Mouse (Mus musculus): Measurements from ENCODE around the gene Pogk. TPM values are rescaled to one million over a fixed set of nuclear protein-coding genes. Genes with fewer than 3 reads are reported as not detected.

Gene Pogk
- total RNA-seq, 1 experiment = 3.5 TPM

- Histone ChIP-seq H3K4me1 (ENCODE audit: control insufficient read depth in 2 of 2, insufficient read depth in 2 of 2, low read length in 2 of 2, poor library complexity in 1 of 2) (no peaks in the 10 kb centered on the region), H3K27ac (ENCODE audit: insufficient read depth, low read depth, low read length, poor library complexity, severe bottlenecking) (no peak overlapping the region), H3K9ac (ENCODE audit: insufficient read depth, low read depth, low read length, poor library complexity, severe bottlenecking) (no peak overlapping the region), H3K9me3 (ENCODE audit: control insufficient read depth, insufficient read depth, low read depth, low read length) (no peaks in the 10 kb centered on the region), H3K4me3 (ENCODE audit: insufficient read depth in 1 of 2, low read depth in 1 of 2, low read length in 2 of 2, poor library complexity in 1 of 2, severe bottlenecking in 1 of 2) (no peak overlapping the region), H3K36me3 (ENCODE audit: control insufficient read depth, insufficient read depth, low read length, poor library complexity, severe bottlenecking) (peaks cover 10% of the 10 kb centered on the region; the same call in 1 of the 2 replicates)
- TF ChIP-seq ZC3H11A (IDR thresholded peaks at IDR 0.05; ENCODE audit: borderline replicate concordance, low read depth, low read length) (no peak), CHD2 (IDR thresholded peaks at IDR 0.05; ENCODE audit: low read depth, low read length) (no peak), ZNF384 (IDR thresholded peaks at IDR 0.05; ENCODE audit: low read depth, low read length) (no peak), HCFC1 (IDR thresholded peaks at IDR 0.05; ENCODE audit: borderline replicate concordance, insufficient read depth, low read length) (no peak), MAFK (IDR thresholded peaks at IDR 0.05; ENCODE audit: insufficient read depth, low read depth, low read length) (no peak)
- in situ Hi-C loops (cut with MboI; ENCODE audit: low sequenced_read_pairs in 2 of 2, unreplicated experiment in 2 of 2) = no loop called here
- no peak for DNase-seq (ENCODE audit: low read depth, low spot score)
Observed at GRCm38 (mm10) chr1:166391671-166392070, 18.0 kb downstream of the Pogk start.

- DNase-seq (ENCODE audit: low read depth, low spot score) = no peak
- Histone ChIP-seq H3K27ac (ENCODE audit: insufficient read depth, low read depth, low read length, poor library complexity, severe bottlenecking) (no peak overlapping the region), H3K4me1 (ENCODE audit: control insufficient read depth in 2 of 2, insufficient read depth in 2 of 2, low read length in 2 of 2, poor library complexity in 1 of 2) (no peaks in the 10 kb centered on the region), H3K36me3 (ENCODE audit: control insufficient read depth, insufficient read depth, low read length, poor library complexity, severe bottlenecking) (peaks cover 10% of the 10 kb centered on the region; the same call in 1 of the 2 replicates), H3K9me3 (ENCODE audit: control insufficient read depth, insufficient read depth, low read depth, low read length) (no peaks in the 10 kb centered on the region), H3K4me3 (ENCODE audit: insufficient read depth in 1 of 2, low read depth in 1 of 2, low read length in 2 of 2, poor library complexity in 1 of 2, severe bottlenecking in 1 of 2) (no peak overlapping the region), H3K9ac (ENCODE audit: insufficient read depth, low read depth, low read length, poor library complexity, severe bottlenecking) (no peak overlapping the region)
- in situ Hi-C loops (cut with MboI; ENCODE audit: low sequenced_read_pairs in 2 of 2, unreplicated experiment in 2 of 2) = no loop called here
- TF ChIP-seq MAFK (IDR thresholded peaks at IDR 0.05; ENCODE audit: insufficient read depth, low read depth, low read length) = no peak
- no peak for TF ChIP-seq CHD2 (IDR thresholded peaks at IDR 0.05; ENCODE audit: low read depth, low read length)
- no peak for TF ChIP-seq HCFC1 (IDR thresholded peaks at IDR 0.05; ENCODE audit: borderline replicate concordance, insufficient read depth, low read length)
- TF ChIP-seq ZNF384 (IDR thresholded peaks at IDR 0.05; ENCODE audit: low read depth, low read length) = no peak
Observed at GRCm38 (mm10) chr1:166389406-166390125, 20.1 kb downstream of the Pogk start.

GRCm38 (mm10) chr1:166388511-166388910, 21.2 kb downstream of the Pogk start:
- no peak overlapping the region for H3K9ac ChIP-seq (ENCODE audit: insufficient read depth, low read depth, low read length, poor library complexity, severe bottlenecking)
- DNase-seq (ENCODE audit: low read depth, low spot score) = no peak

GRCm38 (mm10) chr1:166385431-166385830, 24.2 kb downstream of the Pogk start:
- no peaks in the 10 kb centered on the region for H3K4me1 ChIP-seq (ENCODE audit: control insufficient read depth in 2 of 2, insufficient read depth in 2 of 2, low read length in 2 of 2, poor library complexity in 1 of 2)
- TF ChIP-seq ZC3H11A (IDR thresholded peaks at IDR 0.05; ENCODE audit: borderline replicate concordance, low read depth, low read length) = no peak
- no peak for TF ChIP-seq MAFK (IDR thresholded peaks at IDR 0.05; ENCODE audit: insufficient read depth, low read depth, low read length)
- no peak for TF ChIP-seq CHD2 (IDR thresholded peaks at IDR 0.05; ENCODE audit: low read depth, low read length)
- TF ChIP-seq HCFC1 (IDR thresholded peaks at IDR 0.05; ENCODE audit: borderline replicate concordance, insufficient read depth, low read length) = no peak
- no peak for TF ChIP-seq ZNF384 (IDR thresholded peaks at IDR 0.05; ENCODE audit: low read depth, low read length)
- no peak for DNase-seq (ENCODE audit: low read depth, low spot score)
- no peaks in the 10 kb centered on the region for H3K9me3 ChIP-seq (ENCODE audit: control insufficient read depth, insufficient read depth, low read depth, low read length)
- H3K4me3 ChIP-seq (ENCODE audit: insufficient read depth in 1 of 2, low read depth in 1 of 2, low read length in 2 of 2, poor library complexity in 1 of 2, severe bottlenecking in 1 of 2) = no peak overlapping the region
- no peak overlapping the region for H3K9ac ChIP-seq (ENCODE audit: insufficient read depth, low read depth, low read length, poor library complexity, severe bottlenecking)
- no peak overlapping the region for H3K27ac ChIP-seq (ENCODE audit: insufficient read depth, low read depth, low read length, poor library complexity, severe bottlenecking)
- peaks cover 9% of the 10 kb centered on the region; the same call in 1 of the 2 replicates for H3K36me3 ChIP-seq (ENCODE audit: control insufficient read depth, insufficient read depth, low read length, poor library complexity, severe bottlenecking)
- in situ Hi-C loops (cut with MboI; ENCODE audit: low sequenced_read_pairs in 2 of 2, unreplicated experiment in 2 of 2) = no loop called here

More at GRCm38 (mm10) chr1:166388511-166388910, 21.2 kb downstream of the Pogk start:
- no peaks in the 10 kb centered on the region for H3K9me3 ChIP-seq (ENCODE audit: control insufficient read depth, insufficient read depth, low read depth, low read length)
- in situ Hi-C loops (cut with MboI; ENCODE audit: low sequenced_read_pairs in 2 of 2, unreplicated experiment in 2 of 2) = no loop called here
- H3K27ac ChIP-seq (ENCODE audit: insufficient read depth, low read depth, low read length, poor library complexity, severe bottlenecking) = no peak overlapping the region
- no peak overlapping the region for H3K4me3 ChIP-seq (ENCODE audit: insufficient read depth in 1 of 2, low read depth in 1 of 2, low read length in 2 of 2, poor library complexity in 1 of 2, severe bottlenecking in 1 of 2)
- TF ChIP-seq HCFC1 (IDR thresholded peaks at IDR 0.05; ENCODE audit: borderline replicate concordance, insufficient read depth, low read length) = no peak
- TF ChIP-seq CHD2 (IDR thresholded peaks at IDR 0.05; ENCODE audit: low read depth, low read length) = no peak
- no peak for TF ChIP-seq ZNF384 (IDR thresholded peaks at IDR 0.05; ENCODE audit: low read depth, low read length)
- no peak for TF ChIP-seq ZC3H11A (IDR thresholded peaks at IDR 0.05; ENCODE audit: borderline replicate concordance, low read depth, low read length)
- TF ChIP-seq MAFK (IDR thresholded peaks at IDR 0.05; ENCODE audit: insufficient read depth, low read depth, low read length) = no peak
- no peaks in the 10 kb centered on the region for H3K4me1 ChIP-seq (ENCODE audit: control insufficient read depth in 2 of 2, insufficient read depth in 2 of 2, low read length in 2 of 2, poor library complexity in 1 of 2)
- peaks cover 10% of the 10 kb centered on the region; the same call in 1 of the 2 replicates for H3K36me3 ChIP-seq (ENCODE audit: control insufficient read depth, insufficient read depth, low read length, poor library complexity, severe bottlenecking)

Measured in ES-E14 (cell line).